Mouse (Mus musculus) heart, adult 8-10 months (tissue): ENCODE measurements at regions not wholly inside any gene's neighbourhood (a gene's known extent, or its start where the extent isn't known, plus 50 kb on each side); places are given as distances from the start of the nearest gene placed in this dataset.

Source experiments
- DNase-seq: peaks from one replicate; pipeline ENCODE4 v3.0.0; 2022; ENCODE audit warnings: low spot score

DNA sequence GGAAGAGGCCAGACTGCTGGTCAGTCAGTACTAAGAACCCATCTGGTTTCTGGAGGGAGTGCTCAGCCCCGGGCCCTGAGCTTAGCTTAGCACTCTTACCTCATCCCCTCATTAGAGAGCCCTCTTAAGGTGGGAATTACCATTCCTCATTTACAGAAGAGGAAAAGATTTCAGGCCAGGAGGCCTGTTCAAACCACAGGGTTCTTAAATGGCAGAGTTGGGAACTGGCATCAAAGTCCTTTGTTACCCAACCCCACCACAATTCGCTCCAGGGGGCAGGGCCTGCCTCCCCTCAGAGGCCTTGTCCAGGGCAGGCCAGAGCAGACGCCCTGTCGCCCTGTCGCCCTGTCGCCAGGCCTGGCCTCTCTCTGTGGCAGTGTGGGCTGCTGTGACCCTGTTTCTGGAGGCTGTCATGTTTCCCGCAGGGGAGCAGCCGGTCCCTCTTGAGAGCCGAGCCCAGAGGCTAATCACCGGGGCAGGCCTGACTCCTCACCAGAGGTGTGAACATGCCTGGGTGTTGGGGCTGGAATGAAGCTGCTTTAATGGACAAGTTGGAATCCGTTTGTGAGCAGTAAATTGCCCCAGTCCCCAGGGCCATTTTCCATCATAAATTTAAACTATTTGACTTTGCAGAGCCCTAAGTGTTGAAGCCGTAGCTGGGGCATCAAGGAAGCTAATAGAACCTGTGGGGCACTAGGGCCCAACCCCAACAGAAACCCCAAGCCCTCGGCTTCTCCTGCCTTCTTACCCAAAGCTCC is 116.9 kb upstream of the Haao start:
- DNase-seq = no peak

DNA sequence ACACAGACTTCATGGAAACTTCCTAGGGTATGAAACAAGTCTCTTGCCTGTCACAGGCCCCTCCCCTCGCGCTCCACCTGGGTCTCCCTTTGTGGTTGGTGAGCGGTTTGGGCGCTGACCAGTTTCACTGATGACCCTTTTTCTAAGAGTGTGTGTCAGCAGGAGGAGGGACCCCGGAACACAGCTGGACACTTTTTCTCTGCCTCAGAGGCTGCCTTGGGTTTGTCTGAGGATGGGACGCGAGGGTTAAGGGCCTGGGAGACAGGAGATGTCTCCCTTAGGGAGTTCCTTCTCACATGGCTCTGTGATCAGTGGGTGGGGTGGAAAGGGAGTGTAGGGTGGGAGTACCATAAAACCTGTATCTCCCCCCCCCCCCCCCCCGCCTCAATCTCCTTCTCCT is 115.8 kb upstream of the Haao start:
- DNase-seq = no peak

DNA sequence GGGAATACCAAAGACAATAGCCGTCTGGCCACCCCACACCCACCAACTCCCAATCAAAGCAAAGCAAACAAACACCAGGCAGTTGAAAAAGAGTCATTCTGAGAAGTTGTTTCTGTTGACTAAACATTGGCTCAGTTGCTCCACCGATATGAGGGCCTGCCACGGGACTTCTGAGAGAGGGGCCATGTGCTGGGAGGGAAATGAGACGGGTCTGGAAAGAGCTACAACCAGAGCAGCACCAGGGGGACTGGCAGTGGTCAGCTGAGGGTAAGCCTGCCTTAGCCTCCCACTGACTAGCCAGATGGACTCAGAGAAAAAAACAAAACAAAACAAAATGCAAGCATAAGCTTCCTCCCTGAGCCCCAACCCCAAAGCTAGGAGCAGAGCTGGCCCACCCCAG is 115.1 kb upstream of the Haao start:
- no peak for DNase-seq

DNA sequence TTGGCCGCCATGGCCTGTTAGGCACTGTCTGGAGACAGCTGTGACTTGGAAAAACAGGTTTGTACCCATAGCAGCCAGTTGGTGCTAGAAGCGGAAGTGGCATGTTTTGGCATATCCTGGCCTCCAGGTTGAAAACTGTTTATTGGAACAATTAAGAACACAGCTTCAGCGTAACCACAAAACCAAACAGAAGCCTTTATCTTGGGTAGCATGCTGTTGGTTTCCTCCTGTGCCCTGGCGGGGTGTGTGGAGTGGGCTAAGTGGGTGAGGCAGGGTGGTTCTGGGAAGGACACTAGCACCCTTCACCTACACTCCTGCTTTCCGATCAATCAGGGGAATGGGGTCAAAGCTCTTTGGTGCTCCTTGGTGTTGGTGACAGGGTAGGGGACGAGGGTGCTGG is 114.4 kb upstream of the Haao start:
- no peak for DNase-seq

DNA sequence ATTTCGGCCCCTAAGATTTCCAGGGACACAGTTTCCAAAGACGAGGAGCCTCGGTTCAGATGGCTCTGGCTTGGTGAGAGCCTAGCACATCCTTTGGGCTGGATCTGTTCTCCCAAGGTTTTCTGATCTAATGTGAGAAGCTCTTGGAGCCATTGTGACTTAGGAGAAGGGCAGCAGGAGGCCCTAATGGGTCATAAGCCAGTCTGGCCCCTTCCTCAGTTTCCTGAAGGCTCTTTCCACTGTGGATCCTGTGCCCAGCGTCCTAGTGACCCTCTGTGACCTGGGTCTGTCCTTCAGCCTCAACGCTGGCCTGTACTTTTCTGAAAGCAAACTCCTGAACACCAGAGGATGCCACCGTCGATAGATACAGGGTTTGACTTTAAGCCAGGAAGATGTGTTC is 113.1 kb upstream of the Haao start:
- DNase-seq = no peak

DNA sequence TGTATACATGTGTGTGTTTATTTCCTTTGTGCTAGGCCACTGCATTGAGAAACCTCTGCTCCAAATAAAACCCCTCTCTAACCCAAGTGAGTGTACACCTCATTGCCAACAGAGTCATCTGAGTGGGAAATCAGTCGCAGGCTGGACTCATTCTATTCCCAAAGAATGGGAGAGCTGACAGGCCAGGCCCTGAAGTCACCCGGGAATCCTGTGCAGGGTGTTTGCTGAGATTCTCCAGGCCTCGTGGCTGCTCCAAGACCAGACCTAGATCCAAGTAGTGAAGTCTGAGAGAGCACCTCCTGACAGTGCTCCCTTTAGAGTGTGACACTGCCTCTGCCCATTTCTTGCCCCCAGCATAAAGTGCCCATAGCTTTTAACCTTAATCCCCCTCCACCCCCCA is 112.4 kb upstream of the Haao start:
- DNase-seq = no peak

DNA sequence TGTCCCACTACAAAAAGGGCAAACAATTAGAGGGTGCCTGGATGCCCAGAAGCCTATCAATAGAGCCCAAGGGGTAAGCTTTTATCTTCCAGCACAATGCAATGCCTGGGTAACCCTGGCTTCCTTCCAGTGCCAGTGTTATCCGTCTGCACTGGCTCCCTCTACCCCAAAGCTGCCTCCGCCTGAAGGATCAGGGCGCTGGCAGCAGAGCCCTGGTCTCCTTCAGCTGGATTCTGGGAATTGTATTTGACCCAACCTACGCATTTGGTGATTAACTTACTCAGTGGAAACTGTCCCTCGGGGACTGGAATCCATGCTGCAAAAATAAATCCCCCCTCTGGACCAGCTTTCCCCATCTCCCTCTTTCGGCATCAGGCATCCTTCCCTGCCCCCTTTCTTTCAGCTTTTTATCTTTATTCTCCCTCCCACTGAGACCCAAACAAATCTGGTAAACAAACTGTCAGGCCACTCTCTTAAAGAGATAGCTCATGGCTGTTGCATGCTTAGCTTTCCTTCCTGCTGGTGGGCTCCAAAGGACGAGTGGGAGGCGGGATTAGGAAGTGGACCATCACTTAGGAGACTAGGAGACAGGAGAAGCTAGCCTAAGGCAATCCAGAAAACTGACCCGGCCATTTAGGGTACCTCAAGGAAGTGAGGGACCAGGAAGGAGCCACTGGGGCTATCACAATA is 111.5 kb upstream of the Haao start:
- DNase-seq = no peak

DNA sequence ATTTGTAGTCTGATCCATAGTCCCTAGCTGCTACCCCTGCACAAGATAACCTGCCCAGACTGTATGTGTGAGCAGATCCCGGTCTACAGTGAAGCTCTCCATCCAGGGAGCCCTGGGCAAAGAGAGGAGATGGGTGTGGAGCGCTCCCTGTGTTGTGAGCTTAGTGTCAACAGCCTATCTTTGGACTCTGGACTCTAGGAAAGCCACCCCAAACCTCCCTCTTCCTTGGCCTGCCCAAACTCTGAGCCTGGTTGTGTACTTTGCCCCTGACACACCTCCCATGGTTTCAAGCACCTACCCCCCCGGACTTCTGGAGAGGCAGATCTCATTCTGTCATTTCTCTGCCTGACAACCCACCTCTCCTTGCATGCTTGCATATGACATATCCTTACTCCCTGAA is 110.9 kb upstream of the Haao start:
- DNase-seq = no peak

DNA sequence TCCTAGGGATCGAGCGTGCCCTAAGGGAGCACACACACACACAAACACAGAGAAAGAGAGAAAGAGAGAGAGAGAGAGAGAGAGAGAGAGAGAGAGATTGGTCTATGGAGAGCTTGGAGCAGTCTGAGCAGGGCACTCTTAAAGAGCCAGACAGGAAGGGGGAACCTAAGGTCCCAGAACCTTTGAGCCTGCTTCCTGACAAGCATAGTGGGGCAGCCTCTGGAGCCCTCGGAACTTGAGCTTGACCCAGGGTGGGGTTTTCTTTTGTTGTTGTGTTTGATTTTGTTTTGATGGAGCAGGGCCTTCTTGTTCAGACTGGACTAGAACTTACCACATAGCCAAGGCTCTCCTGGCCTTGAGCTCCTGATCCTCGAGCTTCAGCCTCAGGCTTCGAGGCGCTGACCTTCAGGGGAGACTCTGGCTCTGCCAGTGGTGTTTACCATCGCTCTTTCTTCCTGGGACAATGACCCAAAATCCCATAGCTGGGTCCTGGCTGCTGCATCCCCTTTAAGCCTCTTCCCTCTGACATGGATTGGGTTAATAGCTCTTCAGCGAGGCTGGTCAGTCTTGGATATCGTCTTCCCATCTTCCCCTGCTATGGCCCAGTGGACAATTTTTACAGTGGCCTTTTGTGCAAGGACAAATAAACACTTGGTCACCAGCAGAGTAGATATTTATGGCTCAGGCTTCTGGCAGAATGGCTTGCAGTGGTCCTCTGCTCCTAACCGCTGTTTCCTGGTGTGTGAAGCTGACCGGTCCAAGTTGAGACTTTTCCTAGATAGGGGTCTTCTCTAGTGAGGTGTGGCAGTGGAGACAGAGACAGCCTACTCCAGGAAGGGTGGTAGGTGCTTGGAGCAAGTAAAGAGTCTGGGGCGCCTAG is 110.1 kb upstream of the Haao start:
- no peak for DNase-seq

DNA sequence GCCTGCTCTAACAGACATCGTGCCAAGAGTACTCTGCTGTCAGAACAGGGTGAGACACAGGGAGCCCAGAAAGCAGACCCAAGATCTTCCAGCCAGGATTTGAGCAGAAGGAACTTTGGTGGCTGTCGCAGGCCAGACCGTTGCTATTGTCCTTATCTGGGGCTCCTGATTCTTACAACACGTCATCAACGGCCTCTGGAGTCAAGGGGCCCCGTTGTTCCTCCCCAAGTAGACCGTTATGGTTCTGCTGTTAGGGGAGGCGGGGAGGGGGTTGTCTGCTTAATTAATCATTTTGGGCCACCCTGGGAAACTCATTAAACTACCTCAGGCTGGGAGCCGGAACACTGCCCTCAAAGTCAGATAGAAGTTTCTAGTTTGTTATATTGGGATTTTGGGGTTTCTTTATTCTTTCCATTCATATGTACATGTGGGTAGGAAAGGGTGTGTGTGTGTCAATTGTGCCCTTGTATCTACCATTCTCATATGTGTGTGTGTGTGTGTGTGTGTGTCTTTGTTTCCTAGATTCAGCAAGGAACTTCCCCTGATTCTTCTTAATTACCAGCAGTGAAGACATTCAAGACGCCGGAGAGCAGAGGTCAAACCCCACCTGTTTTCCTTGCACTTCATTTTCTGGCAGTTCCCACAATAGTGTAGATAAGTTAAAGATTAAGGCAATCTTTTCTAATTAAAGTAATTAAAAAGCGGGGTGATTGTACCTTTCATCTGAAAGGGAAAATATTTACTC is 109.2 kb upstream of the Haao start:
- peak; percentile 74 for DNase-seq

DNA sequence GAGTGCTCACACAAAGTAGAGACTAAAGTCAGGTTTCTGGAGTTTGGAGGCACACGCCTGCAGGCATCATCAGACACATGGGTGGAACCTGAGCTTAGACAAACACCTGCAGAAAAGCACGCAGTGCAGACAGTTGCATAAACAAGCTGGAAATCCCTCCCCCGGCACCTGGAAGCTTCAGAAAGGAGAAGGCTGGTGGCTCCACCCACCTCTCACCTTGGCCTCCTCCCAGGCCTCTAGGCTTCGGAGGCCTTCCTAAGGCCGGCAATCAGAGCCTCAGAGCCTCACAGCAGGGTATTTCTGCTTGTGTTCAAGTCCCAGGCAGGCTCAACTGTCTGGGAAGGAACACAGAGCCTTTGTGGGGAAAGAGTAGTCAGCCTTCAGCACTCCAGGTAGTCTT is 108.2 kb upstream of the Haao start:
- DNase-seq = no peak

DNA sequence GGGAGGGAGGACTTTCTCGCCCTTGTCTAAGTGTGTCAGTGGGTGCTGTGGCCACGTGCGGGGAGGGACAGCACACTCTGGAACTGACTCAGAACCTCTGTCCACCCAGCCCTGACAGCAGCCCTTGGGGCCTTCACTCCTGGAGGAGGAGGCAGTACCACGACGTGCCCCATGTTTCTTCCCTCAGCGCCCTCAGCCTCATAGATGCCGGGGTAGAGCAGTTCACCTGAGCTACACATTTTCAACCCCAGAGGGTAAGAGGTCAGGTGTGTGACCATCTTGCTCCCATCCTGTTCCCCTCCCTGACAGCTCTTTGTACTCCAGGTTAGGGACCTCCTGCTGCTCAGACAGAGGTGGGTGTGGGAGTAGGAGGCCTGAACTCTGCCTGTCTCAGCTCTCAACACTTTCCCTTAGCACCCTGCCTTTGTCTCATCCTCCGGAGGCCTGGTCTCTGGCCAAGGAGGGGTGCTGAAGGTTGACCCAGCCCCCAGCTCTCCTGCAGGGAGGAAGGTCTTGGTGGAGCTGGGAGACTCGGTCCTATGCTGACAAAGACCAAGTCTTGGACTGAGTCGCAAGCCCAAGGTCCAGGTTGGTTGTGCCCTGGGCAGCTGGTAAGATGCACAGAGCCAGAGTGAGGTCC is 107.4 kb upstream of the Haao start:
- no peak for DNase-seq

DNA sequence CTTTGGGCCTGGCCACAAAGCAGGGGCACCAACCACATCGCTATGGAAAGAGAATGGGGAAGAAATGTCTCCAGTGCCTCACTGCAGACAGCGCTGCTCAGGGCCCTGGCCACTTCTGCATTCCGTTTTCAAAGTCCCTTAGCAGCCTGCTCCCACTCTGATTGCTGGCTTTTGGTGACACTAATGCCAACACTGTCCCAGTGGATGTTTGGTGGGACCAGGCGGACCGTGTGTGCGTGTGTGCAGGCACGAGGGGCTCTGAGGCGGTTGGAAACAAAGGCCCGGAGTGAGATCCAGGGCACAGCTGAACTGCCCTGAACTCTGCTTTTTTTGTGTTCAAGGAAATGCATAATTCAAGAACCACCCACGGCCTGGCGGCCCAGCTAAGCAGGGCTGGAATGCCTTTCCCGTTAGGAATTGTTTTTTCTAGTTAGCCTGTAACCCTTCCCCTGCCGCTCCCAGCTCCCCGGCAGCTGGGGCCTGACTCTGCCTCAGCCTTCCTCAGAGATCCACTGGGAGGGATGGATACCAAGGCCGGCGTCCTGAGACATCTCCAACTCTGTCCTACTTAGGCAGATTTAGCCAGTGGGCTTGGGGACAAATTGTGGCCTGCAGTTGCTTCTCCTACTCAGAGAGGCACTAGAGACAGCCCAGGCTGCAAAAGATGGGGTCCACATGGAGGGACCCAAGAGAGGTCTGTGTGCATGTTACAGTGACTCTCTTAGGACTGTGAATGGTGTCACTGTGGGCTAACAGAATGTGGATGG is 106.7 kb upstream of the Haao start:
- DNase-seq = peak; percentile 87

DNA sequence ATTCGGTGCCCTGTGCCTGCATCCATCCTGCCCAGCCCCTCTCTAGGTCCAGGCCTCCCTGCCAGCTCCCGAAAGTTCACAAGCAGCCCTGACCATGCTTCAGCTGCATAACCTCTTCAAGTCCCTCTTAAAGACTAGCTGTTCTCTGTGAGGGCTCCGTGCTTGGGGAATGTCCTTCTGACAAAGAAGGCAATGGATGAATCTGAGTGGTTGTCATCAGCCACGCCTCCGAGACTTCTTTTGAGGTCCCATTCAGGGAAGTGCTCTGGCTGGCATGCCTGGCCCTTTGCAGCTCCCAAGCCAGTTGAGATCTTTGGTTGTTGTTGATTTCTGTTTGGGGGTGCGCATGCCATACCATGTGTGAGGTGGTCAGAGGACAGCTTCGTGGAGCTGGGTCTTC is 105.9 kb upstream of the Haao start:
- no peak for DNase-seq

DNA sequence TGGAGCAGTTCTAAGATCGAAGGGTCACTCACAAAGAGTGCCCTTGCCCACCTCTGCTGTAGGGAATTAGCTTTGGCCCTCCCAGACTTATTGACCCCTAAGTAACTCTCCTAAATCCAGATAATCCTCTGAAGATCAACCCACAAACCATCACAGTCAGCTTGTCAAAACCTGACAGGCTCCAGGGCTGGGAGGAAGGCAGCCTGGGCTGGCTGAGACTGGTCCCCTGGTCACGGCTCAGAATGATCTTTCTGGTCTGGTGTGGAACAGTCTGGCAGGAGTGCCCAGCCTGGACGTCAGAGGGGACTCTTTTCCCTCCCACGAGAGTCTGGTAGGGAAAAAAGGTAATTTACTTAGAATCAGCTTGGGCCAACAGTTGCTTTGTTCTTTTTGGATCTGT is 99.0 kb upstream of the Haao start:
- no peak for DNase-seq

DNA sequence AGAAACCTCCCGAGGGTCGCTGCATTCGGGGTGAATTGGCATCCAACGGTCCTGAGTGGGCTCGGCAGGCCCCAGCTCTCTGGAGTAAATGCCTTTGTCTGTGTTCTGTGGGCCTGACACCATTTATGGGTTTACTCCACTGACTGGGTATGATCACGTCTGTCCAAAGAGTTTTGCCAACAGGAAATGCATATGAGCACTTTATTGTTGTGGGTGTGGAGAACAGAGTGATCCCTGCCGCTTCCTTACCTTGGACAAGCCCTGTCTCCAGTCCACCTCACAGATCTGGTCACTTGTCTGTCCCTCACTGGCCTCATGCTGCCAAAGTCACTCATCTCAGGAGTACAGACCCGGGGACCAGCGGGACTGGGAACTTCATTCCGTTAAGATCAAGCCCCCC is 91.6 kb upstream of the Haao start:
- DNase-seq = no peak

DNA sequence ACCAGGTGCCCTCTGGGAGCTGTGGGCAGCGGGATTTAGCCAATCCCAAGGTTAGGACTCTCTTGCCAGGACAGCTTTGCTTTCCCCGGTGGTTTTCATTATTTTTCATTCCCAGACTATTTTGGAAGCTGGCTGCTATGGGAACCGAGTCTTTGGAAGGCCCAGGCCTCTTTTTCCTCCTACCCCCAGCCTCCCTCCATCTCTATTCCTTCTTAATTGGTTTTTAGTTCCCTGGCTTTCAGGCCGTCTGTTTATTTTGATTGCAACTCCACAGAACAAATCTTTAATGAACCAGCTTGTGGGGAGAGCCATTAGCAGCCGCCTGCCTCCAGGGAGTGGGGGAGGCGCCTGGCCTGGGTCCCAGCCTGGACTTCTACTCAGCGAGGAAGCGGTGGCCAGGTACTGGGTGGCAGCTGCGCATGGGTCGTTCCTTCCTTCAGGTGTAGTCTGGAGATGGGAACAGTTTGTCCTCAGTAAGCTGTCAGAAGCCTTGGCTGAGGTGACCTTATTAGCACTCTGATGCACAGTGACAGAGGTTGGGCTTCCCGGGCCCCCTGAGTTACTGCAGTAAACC is 91.0 kb upstream of the Haao start:
- DNase-seq = no peak

DNA sequence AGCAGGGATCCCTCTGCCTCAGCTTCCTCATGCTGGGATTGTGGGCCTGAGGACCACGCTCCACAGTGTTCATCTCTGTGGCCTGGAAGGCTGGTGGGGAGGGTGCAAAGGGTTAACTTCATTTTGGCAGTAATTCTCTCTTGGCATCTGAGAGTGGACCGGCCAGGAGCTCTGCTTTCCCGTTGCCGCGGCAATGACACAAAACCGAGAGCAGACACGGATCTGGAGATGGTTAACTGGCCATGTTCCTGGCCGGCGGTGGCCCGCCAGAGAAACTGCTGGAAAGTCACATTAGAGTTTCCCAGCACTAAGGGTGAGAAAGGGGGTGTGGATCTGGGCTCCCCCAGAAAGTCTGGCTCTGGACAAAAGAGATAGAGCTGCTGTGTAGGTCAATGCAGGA is 89.8 kb upstream of the Haao start:
- no peak for DNase-seq

DNA sequence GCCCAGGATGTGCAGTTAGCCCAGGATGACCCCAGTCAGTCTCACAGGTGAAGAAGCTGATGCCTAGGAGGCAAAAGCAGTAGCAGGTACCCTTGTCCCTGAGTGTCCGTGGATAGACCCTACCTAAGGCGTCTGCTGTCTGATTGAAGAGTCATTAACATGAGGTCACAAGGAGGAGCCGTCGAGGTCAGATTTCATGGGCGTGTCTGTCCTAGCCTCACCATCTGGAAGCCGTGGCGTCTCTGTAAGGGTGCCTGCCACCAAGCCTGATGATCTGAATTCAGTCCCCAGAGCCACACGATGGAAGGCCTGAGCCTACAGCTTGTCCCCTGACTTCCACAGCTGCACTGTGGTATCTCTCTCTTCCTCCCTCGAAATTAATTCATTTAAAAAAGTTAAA is 88.9 kb upstream of the Haao start:
- no peak for DNase-seq

DNA sequence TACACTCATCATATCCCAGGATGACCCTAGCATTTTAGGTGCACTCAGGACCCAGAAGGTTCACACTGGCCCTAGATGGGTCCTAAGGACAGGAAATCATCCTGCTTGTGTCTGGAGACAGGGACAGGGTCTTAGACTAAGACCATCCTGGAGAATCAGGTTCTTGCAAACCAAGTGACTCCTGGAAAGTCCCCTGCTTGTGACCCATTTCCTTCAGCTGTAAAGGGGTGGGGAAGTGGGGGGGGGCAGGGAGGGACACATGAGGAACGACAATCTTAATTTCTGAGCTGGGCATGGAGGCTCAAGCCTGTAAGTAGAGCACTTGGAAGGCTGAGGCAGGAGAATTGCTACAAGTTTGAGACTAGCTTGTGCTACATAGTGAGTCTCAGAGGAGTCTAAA is 88.2 kb upstream of the Haao start:
- DNase-seq = no peak
